Mouse (Mus musculus) G1E (cell line): ENCODE measurements at regions not wholly inside any gene's neighbourhood (a gene's known extent, or its start where the extent isn't known, plus 50 kb on each side); places are given as distances from the start of the nearest gene placed in this dataset.

Experiments
- CTCF ChIP-seq: IDR thresholded peaks from 2 replicates; pipeline ENCODE4 v1.5.1; 2012; ENCODE audit warnings: low read depth, low read length, inconsistent platforms, mixed read lengths
- GATA1 ChIP-seq: IDR thresholded peaks from 2 replicates; pipeline ENCODE4 v1.6.1; 2012; ENCODE audit warnings: borderline replicate concordance, low read length, inconsistent platforms, mixed read lengths

DNA sequence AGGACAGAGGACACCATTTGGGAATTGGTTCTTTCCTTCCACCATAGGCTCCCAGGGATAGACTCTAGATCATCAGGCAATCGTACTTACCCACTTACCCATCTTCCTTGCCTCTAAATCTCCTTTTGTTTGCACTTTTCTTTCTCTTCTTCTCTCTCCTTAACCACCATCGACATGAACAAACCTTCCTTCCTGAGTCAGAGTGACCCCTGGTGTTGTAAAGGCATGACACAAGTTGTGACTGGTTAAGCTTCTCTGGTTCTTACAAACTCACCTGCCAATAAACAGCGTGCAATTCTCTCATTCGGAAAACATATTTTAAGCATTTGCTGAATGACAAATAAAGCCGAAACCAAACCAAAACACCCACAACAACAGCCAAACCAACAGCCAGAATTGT lies 193.4 kb upstream of the Mctp2 start:
- TF ChIP-seq CTCF (no peak), GATA1 (no peak)
